Mouse (Mus musculus) thymus, postnatal 4 days (tissue): ENCODE results near the gene Gm20458.
A peak's percentile ranks its signal among the peaks of the same experiment; 100 is the strongest.

Source experiments
- DNase-seq: peaks from one replicate; pipeline ENCODE4 v3.0.0; 2021

Gene Gm20458

GRCm38 (mm10) chr2:164453887-164454500 is 6.8 kb upstream of the Gm20458 start:
- no peak for DNase-seq

- no peak for DNase-seq
Measured at GRCm38 (mm10) chr2:164454846-164455245, 5.9 kb upstream of the Gm20458 start.

- DNase-seq = no peak
Measured at GRCm38 (mm10) chr2:164455421-164456190, 5.2 kb upstream of the Gm20458 start.

- DNase-seq = no peak
Measured at GRCm38 (mm10) chr2:164456413-164456812, 4.4 kb upstream of the Gm20458 start.

- DNase-seq = no peak
Measured at GRCm38 (mm10) chr2:164456864-164457300, 3.9 kb upstream of the Gm20458 start, which contains the start of gene Sys1. Gene Sys1 (plus strand): TSS chr2:164456964.

- DNase-seq = no peak
Measured at GRCm38 (mm10) chr2:164457942-164458341, 2.8 kb upstream of the Gm20458 start.

- DNase-seq = no peak
Measured at GRCm38 (mm10) chr2:164458535-164458934, 2.2 kb upstream of the Gm20458 start.

- DNase-seq = no peak
Measured at GRCm38 (mm10) chr2:164465161-164465560, 4.4 kb downstream of the Gm20458 start.

- no peak for DNase-seq
Measured at GRCm38 (mm10) chr2:164466787-164467186, 6.0 kb downstream of the Gm20458 start.

- peak; percentile 71 for DNase-seq
Measured at GRCm38 (mm10) chr2:164470254-164470653, 9.5 kb downstream of the Gm20458 start.

GRCm38 (mm10) chr2:164473624-164474023 is 12.9 kb downstream of the Gm20458 start, which contains the start of gene Trp53tg5:
Gene Trp53tg5 (minus strand): TSS chr2:164473724.
- no peak for DNase-seq

- DNase-seq = no peak
Measured at GRCm38 (mm10) chr2:164485681-164486257, 25.0 kb downstream of the Gm20458 start, which contains the start of gene Dbndd2. Gene Dbndd2 (plus strand): TSS chr2:164486106.

GRCm38 (mm10) chr2:164486258-164487114 is 25.7 kb downstream of the Gm20458 start:
- DNase-seq = peak; percentile 41

GRCm38 (mm10) chr2:164487115-164487527 is 26.4 kb downstream of the Gm20458 start:
- DNase-seq = no peak

- no peak for DNase-seq
Measured at GRCm38 (mm10) chr2:164487812-164488211, 27.0 kb downstream of the Gm20458 start.

- DNase-seq = no peak
Measured at GRCm38 (mm10) chr2:164494126-164494525, 33.4 kb downstream of the Gm20458 start.

- DNase-seq = no peak
Measured at GRCm38 (mm10) chr2:164496331-164496730, 35.6 kb downstream of the Gm20458 start.

GRCm38 (mm10) chr2:164496847-164497690 is 36.3 kb downstream of the Gm20458 start, which contains the start of gene Pigt:
Gene Pigt (plus strand): TSS chr2:164497520.
- DNase-seq = peak; percentile 89

GRCm38 (mm10) chr2:164497691-164498268 is 37.0 kb downstream of the Gm20458 start:
- no peak for DNase-seq

GRCm38 (mm10) chr2:164499317-164499716 is 38.5 kb downstream of the Gm20458 start:
- DNase-seq = peak; percentile 26

GRCm38 (mm10) chr2:164500511-164500910 is 39.7 kb downstream of the Gm20458 start:
- no peak for DNase-seq
